Mouse (Mus musculus): ENCODE data around the gene Krtap5-3. TPM values are rescaled to one million over a fixed set of nuclear protein-coding genes. Genes with fewer than 3 reads are reported as not detected.
"Not testable (repeated sequence)": the region's sequence is repeated elsewhere in the genome, so short reads cannot be mapped to it uniquely, and the experiment has no call there.

Gene Krtap5-3
- total RNA-seq (2021): not detected
- long read RNA-seq, experiment 1: 0 reads
- long read RNA-seq, experiment 2: 0 reads

DNA sequence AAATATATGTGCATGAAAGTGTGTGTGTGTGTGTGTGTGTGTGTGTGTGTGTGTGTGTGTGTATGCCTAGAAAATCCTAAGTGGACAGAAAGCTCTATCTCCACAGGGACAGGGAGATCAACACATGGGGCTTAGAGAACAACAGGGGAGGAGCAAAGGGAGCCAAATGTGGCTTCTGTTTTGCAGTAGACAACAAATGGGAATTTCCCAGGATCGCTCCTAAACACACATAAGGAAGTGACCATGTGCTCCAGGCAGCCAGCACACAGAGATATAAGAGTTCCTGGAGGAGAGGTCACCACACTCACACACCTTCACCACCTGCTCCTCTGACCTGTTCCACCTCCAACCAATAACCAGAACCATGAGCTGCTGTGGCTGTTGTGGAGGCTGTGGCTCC lies at the start of gene Krtap5-3:
TSS of gene Krtap5-3 (plus strand) at position 301 of the 400 bp plus-strand sequence.
- DNase-seq: no peak

- no peak for DNase-seq
Observed at GRCm38 (mm10) chr7:142152191-142152590, 49.0 kb upstream of the Krtap5-3 start.

GRCm38 (mm10) chr7:142155308-142155707 lies 45.9 kb upstream of the Krtap5-3 start:
- DNase-seq: no peak

GRCm38 (mm10) chr7:142157013-142157412 lies 44.2 kb upstream of the Krtap5-3 start, which contains the start of gene Gm29735:
Gm29735 (minus strand) TSS chr7:142157113.
- not testable (repeated sequence) for DNase-seq

DNA sequence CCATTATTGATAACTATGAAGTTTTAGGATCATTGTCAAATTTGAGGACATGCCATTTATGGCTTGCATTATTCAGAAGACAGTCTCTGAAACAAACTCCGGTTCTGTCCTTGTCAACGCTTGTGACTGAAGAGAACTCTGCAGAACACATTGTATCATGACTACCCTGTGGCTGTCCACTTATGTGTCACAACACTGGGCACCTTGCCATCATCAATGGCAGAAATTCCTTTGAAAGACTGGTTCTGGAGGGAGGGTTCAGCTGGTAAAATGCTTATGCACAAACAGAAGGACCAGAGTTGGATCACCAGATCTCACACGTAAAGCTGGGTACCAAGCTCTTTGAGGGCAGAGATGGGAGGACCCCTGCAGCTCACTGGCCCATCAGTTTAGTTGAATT lies 41.8 kb upstream of the Krtap5-3 start:
- DNase-seq: no peak

GRCm38 (mm10) chr7:142165639-142166038 lies 35.5 kb upstream of the Krtap5-3 start, which contains the start of gene Gm4553:
Gm4553 (minus strand) TSS chr7:142165739.
- not testable (repeated sequence) for DNase-seq

DNA sequence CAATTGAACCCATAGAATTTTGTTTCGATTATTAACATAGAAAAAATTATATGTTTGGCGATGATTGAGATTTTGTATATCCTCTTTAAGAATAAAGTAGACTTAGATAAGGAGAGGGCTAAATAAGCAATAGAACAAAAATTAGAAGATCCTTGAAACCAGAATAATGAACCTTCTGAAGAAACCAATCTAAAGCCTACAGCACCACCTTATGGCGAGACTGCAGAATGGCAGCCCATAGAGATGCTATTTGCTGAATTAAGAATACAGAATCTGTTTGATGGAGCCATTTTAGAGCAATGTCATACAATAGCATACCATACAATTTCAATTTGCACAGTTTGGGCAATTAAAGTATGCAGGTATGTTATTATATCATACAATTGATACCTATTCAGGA lies 31.3 kb upstream of the Krtap5-3 start:
- DNase-seq: peak in 1 of 2 experiments; percentile 10

DNA sequence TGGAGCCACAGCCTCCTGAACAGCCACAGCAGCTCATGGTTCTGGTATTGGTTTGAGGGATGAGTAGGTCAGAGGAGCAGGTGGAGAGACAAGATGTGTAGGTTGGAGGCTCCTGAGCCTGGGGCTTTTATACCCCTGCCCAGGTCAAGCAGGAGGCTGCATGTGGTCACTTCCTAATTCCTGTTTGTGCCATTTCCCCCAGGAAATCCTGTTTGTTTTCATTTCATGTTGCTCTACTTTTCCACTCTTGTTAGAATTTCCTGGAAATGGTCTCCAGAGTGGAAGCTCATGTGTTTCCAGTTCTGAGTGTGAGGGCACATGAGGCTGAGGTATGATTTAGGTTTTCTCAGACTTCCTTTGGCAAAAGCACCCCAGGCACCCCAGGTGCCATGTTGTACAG lies 25.3 kb upstream of the Krtap5-3 start, which contains the start of gene Krtap5-2:
TSS of gene Krtap5-2 (minus strand) at position 101 of the 400 bp plus-strand sequence.
- DNase-seq: not testable (repeated sequence)

GRCm38 (mm10) chr7:142178685-142179084 lies 22.5 kb upstream of the Krtap5-3 start:
- DNase-seq: no peak

DNA sequence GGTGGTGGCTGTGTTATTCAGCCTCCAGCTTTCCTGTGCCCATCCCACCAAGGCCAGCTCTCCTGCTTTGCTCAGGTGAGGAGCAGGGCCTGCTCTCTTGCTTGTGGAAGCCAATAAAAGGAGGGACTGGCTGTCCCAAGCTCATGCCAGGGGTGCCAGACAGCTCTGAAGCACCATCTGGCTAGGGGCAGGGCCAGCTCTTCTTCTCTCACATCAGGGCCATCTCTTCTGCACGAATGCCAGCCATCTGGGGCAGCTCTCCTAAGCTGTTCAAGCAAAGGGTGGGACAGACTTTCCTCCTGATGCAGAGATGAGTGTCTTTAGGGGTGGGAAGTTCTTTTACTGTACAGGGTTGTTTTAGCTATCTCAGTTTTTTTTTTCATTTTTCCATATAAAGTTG lies 20.1 kb upstream of the Krtap5-3 start:
- no peak for DNase-seq

GRCm38 (mm10) chr7:142188156-142188555 lies 13.0 kb upstream of the Krtap5-3 start:
- DNase-seq: no peak

- DNase-seq: no peak
Observed at GRCm38 (mm10) chr7:142190289-142190688, 10.9 kb upstream of the Krtap5-3 start, which contains the start of gene Gm10153. Gm10153 (minus strand) TSS chr7:142190389.

GRCm38 (mm10) chr7:142198748-142199147 lies 2.4 kb upstream of the Krtap5-3 start:
- no peak for DNase-seq

- no peak for DNase-seq
Observed at GRCm38 (mm10) chr7:142205488-142205887, 4.3 kb downstream of the Krtap5-3 start.

DNA sequence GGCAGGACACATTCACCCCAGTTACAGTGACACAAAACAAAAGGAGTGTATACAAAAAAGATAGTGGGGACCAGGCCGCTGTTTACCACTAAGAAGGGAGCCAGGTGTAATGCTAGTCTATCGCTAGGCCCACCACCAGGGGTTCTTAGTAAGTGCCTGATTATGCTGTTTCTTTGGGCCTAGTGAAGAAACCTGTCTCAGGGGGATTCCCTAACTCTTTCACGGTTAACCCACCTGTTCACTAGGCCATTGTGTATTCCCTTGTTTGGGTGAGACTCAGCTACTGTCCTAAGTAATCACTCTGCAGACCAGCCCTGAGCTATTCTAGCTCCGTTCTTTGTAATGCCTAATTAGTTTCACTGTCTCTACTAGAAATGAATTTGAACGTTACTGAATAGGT lies 5.7 kb downstream of the Krtap5-3 start:
- not testable (repeated sequence) for DNase-seq

- DNase-seq: no peak
Observed at GRCm38 (mm10) chr7:142211559-142211958, 10.4 kb downstream of the Krtap5-3 start, which contains the start of gene Gm7579. Gm7579 (plus strand) TSS chr7:142211859.

GRCm38 (mm10) chr7:142212136-142212535 lies 11.0 kb downstream of the Krtap5-3 start:
- not testable (repeated sequence) for DNase-seq

DNA sequence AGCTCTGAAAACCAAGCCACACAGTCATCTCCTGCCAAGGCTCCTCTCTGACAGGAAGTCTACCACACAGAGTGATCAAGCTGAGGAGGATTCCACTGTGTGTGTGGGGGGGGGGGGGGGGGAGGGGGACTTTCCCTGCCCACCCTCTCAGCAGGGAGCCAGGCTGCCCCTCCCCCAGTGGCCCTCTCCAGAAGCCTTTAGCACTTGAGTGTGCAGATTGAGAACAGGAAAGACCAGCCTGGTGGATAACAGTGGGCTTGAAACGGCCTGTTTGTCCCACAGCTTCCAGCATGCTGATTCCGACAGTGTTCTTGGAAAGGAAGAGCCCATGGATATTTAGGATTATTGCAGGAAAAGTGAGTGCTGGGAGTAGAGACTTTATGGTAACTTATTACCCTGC lies 23.4 kb downstream of the Krtap5-3 start:
- no peak for DNase-seq

DNA sequence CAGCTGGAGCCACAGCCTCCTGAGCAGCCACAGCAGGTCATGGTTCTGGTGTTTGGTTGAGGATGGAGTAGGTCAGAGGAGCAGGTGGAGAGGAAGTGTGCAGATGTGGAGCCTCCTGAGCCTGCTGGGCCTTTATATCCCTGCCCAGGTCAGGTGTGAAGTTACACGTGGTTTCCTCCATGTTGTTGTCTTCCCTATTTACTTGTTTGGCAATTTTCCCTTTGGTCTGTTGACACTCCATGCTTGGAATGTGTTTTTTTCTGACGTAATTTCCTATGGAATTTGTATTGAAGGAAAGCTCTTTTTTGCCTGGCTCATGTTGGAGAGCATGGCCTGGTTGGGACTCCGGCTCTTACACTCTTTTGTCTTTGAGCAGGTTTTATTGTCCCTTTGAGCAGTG lies 28.7 kb downstream of the Krtap5-3 start, which contains the start of gene Krtap5-5:
TSS of gene Krtap5-5 (minus strand) at position 101 of the 400 bp plus-strand sequence.
- DNase-seq: peak in 1 of 2 experiments; percentile 4

- DNase-seq: no peak
Observed at GRCm38 (mm10) chr7:142231540-142231939, 30.4 kb downstream of the Krtap5-3 start.

- DNase-seq: no peak
Observed at GRCm38 (mm10) chr7:142240978-142241377, 39.8 kb downstream of the Krtap5-3 start, which contains the start of gene Gm40460. Gm40460 (minus strand) TSS chr7:142241078.

GRCm38 (mm10) chr7:142249824-142250223 lies 48.7 kb downstream of the Krtap5-3 start:
- DNase-seq: peak; percentile 24 to 48
